ENCODE assay signal across 16 mouse cellular contexts in genomic region chr6:47338113-47338512, GRCm38 (mm10).
DNase-seq lines count a peak whose midpoint lies in the region; ATAC-seq and TF ChIP-seq lines count a peak whose summit lies in the region.
"Had no signal": no experiment of that assay in that cellular context is flagged by ENCODE, and none has a peak within 500 bp of the region (broad histone marks: within the 10 kb centered on the region; RNA-seq: fewer than 3 reads in every experiment).

No protein-coding gene starts in this region.

- ATAC-seq in heart, embryonic 11.5 days (replicated peaks; ENCODE audit: insufficient number of reproducible peaks, low FRiP score, low TSS enrichment) = no peak
- ATAC-seq in lung, embryonic 16.5 days (ENCODE audit: low read depth) = peak; percentile 66; the same call in 1 of the 2 replicates
- peak; percentile 56; the same call in 1 of the 2 replicates for ATAC-seq in stomach, postnatal 0 days (ENCODE audit: low FRiP score, low TSS enrichment)

- peaks cover 13% of the 10 kb centered on the region for H3K4me1 ChIP-seq in heart, embryonic 11.5 days (ENCODE audit: control insufficient read depth, insufficient read depth, low read length)
- no peaks in the 10 kb centered on the region; the same call in 1 of the 2 replicates for H3K4me1 ChIP-seq in lung, embryonic 16.5 days (replicated peaks; ENCODE audit: control insufficient read depth, insufficient read depth, low read length)
- no peaks in the 10 kb centered on the region for H3K4me1 ChIP-seq in stomach, postnatal 0 days (replicated peaks; ENCODE audit: control insufficient read depth, insufficient read depth)
- no peaks in the 10 kb centered on the region for H3K4me1 ChIP-seq in thymus, adult 2 months (replicated peaks; ENCODE audit: control insufficient read depth, insufficient read depth, low read length)

- H3K9ac ChIP-seq in heart, embryonic 11.5 days (ENCODE audit: low read depth, low read length) = no peak overlapping the region
- no peak overlapping the region for H3K9ac ChIP-seq in lung, embryonic 16.5 days (ENCODE audit: low read length)
- no peak overlapping the region for H3K9ac ChIP-seq in stomach, postnatal 0 days (ENCODE audit: low read length)
- H3K9ac ChIP-seq: hindbrain, embryonic 15.5 days; liver, embryonic 15.5 days had no signal

- H3K36me3 ChIP-seq in heart, embryonic 11.5 days (ENCODE audit: control insufficient read depth, insufficient read depth, low read length) = no peaks in the 10 kb centered on the region
- H3K36me3 ChIP-seq in lung, embryonic 16.5 days (ENCODE audit: control insufficient read depth, insufficient read depth, low read length) = no peaks in the 10 kb centered on the region
- H3K36me3 ChIP-seq in stomach, postnatal 0 days (ENCODE audit: control insufficient read depth, insufficient read depth, low read length) = no peaks in the 10 kb centered on the region
- no peaks in the 10 kb centered on the region for H3K36me3 ChIP-seq in thymus, adult 2 months (ENCODE audit: control insufficient read depth, insufficient read depth, low read length)
- H3K36me3 ChIP-seq: hindbrain, embryonic 15.5 days; limb, embryonic 10.5 days; liver, embryonic 15.5 days had no signal

- WGBS in heart, embryonic 11.5 days (ENCODE audit: insufficient replicate concordance) = 17% methylated on average over 6 of the region's 6 CpGs
- 11% methylated on average over 6 of the region's 6 CpGs for WGBS in lung, embryonic 16.5 days
- 34% methylated on average over 6 of the region's 6 CpGs for WGBS in stomach, postnatal 0 days
- 85% methylated on average over 6 of the region's 6 CpGs for WGBS in thymus, adult 2 months

- H3K4me3 ChIP-seq in heart, embryonic 11.5 days (ENCODE audit: low read depth, low read length) = no peak overlapping the region
- no peak overlapping the region for H3K4me3 ChIP-seq in lung, embryonic 16.5 days (ENCODE audit: low read length)
- H3K4me3 ChIP-seq in stomach, postnatal 0 days (ENCODE audit: low read depth, low read length) = no peak overlapping the region
- H3K4me3 ChIP-seq in thymus, adult 2 months (ENCODE audit: control insufficient read depth, insufficient read depth, low read length) = no peak overlapping the region
- H3K4me3 ChIP-seq: hindbrain, embryonic 15.5 days; limb, embryonic 10.5 days; liver, embryonic 15.5 days had no signal

- TF ChIP-seq POLR2A in thymus, adult 2 months (IDR thresholded peaks at IDR 0.05; ENCODE audit: control insufficient read depth, extremely low read depth, insufficient read depth, low read length, poor library complexity) = no peak

- no peaks in the 10 kb centered on the region for H3K27me3 ChIP-seq in heart, embryonic 11.5 days (ENCODE audit: control insufficient read depth, insufficient read depth, low read length)
- no peaks in the 10 kb centered on the region for H3K27me3 ChIP-seq in lung, embryonic 16.5 days (ENCODE audit: control insufficient read depth, insufficient read depth, low read depth, low read length)
- H3K27me3 ChIP-seq in stomach, postnatal 0 days (ENCODE audit: control insufficient read depth, insufficient read depth, low read length) = no peaks in the 10 kb centered on the region
- no peaks in the 10 kb centered on the region for H3K27me3 ChIP-seq in thymus, adult 2 months (ENCODE audit: control insufficient read depth, insufficient read depth, low read length)
- H3K27me3 ChIP-seq: hindbrain, embryonic 15.5 days; liver, embryonic 15.5 days had no signal

- intact Hi-C loops in heart, postnatal 25 days (cut with DNase I) = no loop called here

- no peak for DNase-seq in heart, postnatal 25 days (ENCODE audit: low spot score)
- no peak for DNase-seq in lung, postnatal 14 days
- DNase-seq in adrenal gland, postnatal 36 days = peak; percentile 21 to 56
- no peak for DNase-seq in stomach, postnatal 0 days (ENCODE audit: low spot score)
- DNase-seq in thymus, postnatal 4 days = no peak
- DNase-seq in thymus, adult 2 months = no peak
- DNase-seq: cerebellum, adult 11 months; cerebellum, postnatal 36 days; heart, postnatal 10 days; kidney, adult 8-10 months; right cerebral cortex, adult 18-20 months had no signal

- no peaks in the 10 kb centered on the region for H3K9me3 ChIP-seq in heart, embryonic 11.5 days (replicated peaks; ENCODE audit: control insufficient read depth, low read length)
- H3K9me3 ChIP-seq in lung, embryonic 16.5 days (ENCODE audit: control insufficient read depth, low read length) = no peaks in the 10 kb centered on the region
- H3K9me3 ChIP-seq in stomach, postnatal 0 days (ENCODE audit: control insufficient read depth, low read length) = no peaks in the 10 kb centered on the region
- H3K9me3 ChIP-seq: hindbrain, embryonic 15.5 days; limb, embryonic 10.5 days; liver, embryonic 15.5 days had no signal

- H3K4me2 ChIP-seq in heart, embryonic 11.5 days = 0 out of 2 replicates have a peak overlapping the region, but pooled peaks have one; percentile 8
- H3K4me2 ChIP-seq in lung, embryonic 16.5 days (ENCODE audit: low read depth, low read length) = no peak overlapping the region
- no peak overlapping the region for H3K4me2 ChIP-seq in stomach, postnatal 0 days (replicated peaks; ENCODE audit: low read depth)
- H3K4me2 ChIP-seq: hindbrain, embryonic 15.5 days; liver, embryonic 15.5 days had no signal

- no peak for TF ChIP-seq CTCF in stomach, postnatal 0 days (IDR thresholded peaks at IDR 0.05; ENCODE audit: low read depth)
- no peak for TF ChIP-seq CTCF in thymus, adult 2 months (IDR thresholded peaks at IDR 0.05; ENCODE audit: borderline replicate concordance, control insufficient read depth, extremely low read depth, insufficient read depth, low read length, poor library complexity)

- H3K27ac ChIP-seq in heart, embryonic 11.5 days (ENCODE audit: low read depth, low read length) = peak overlapping the region; percentile 54
- H3K27ac ChIP-seq in lung, embryonic 16.5 days (ENCODE audit: low read length) = no peak overlapping the region
- H3K27ac ChIP-seq in stomach, postnatal 0 days (replicated peaks) = no peak overlapping the region
- no peak overlapping the region for H3K27ac ChIP-seq in thymus, adult 2 months (ENCODE audit: control insufficient read depth, insufficient read depth, low read length)
- H3K27ac ChIP-seq: hindbrain, embryonic 15.5 days; limb, embryonic 10.5 days; liver, embryonic 15.5 days had no signal

- TF ChIP-seq EP300 in stomach, postnatal 0 days (optimal IDR thresholded peaks at IDR 0.05) = no peak

Comparison
In these comparisons a context has a peak if more than half of its experiments do, and no peak if none do; other contexts are left out.
1. DNase-seq: peak in adrenal gland, postnatal 36 days (2 of 2); none in heart, postnatal 25 days (single experiment), lung, postnatal 14 days (single experiment), stomach, postnatal 0 days (single experiment), thymus, postnatal 4 days (single experiment) and thymus, adult 2 months (single experiment).